Mouse (Mus musculus) embryonic fibroblast, embryonic 13.5 days (primary cell): ENCODE measurements around the gene Fgf11.

Source experiments
- CTCF ChIP-seq: IDR thresholded peaks from 2 replicates; pipeline ENCODE4 v1.5.1; 2011; ENCODE audit warnings: mild to moderate bottlenecking, control low read depth, low read length, moderate library complexity, borderline replicate concordance; ENCODE audit not compliant: insufficient read depth
- POLR2A ChIP-seq: IDR thresholded peaks from 2 replicates; pipeline ENCODE4 v1.6.1; 2011; ENCODE audit warnings: low read depth, mild to moderate bottlenecking, control low read depth, low read length, moderate library complexity

DNA sequence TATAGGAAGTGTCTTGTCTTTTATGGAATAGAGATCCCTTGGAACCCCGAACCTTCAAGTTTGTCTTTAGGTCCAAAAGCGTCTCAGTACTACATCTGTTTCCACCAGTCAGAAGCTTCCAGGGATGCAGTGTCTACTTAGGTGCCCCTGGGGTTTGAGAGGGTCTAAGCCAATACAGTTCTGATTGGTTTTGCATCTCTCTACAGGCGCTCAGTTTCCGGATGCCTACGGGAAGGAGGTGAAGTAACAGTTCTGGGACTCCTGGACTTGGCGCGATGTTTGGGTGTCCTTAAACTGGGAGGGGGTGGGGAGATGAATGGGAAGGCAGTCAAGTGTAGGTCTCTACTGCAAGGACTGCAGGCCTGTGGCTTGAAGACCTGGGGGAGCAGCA lies 37.1 kb upstream of the Fgf11 start:
- no peak for TF ChIP-seq CTCF
- TF ChIP-seq POLR2A = no peak
